Mouse (Mus musculus) cerebellum, adult 2 months (tissue): ENCODE results near the gene Znrf4. TPM values are rescaled to one million over a fixed set of nuclear protein-coding genes. Genes with fewer than 3 reads are reported as not detected.

ENCODE experiments used
- DNase-seq, 2 experiments: peaks; one replicate each; pipeline ENCODE4 v3.0.0; 2021
- H3K27ac ChIP-seq: fragments of 200-500 bp; 2 replicates; pipeline ENCODE4 v1.5.1; 2012; ENCODE audit warnings: low read length, control low read depth, inconsistent platforms; ENCODE audit not compliant: insufficient read depth
- H3K27me3 ChIP-seq: fragments of 200-500 bp; 2 replicates; pipeline ENCODE4 v1.6.1; 2012; ENCODE audit warnings: inconsistent platforms, mild to moderate bottlenecking, low read length, moderate library complexity; ENCODE audit not compliant: control insufficient read depth, insufficient read depth
- H3K4me1 ChIP-seq: fragments of 200-500 bp; 2 replicates; pipeline ENCODE4 v1.6.1; 2011; ENCODE audit warnings: low read length; ENCODE audit not compliant: control insufficient read depth, insufficient read depth
- H3K4me3 ChIP-seq: fragments of 200-500 bp; replicated peaks from 2 replicates; pipeline ENCODE3; 2011; ENCODE audit warnings: mild to moderate bottlenecking, low read depth, low read length, control low read depth; ENCODE audit not compliant: insufficient read depth
- CTCF ChIP-seq: fragments of 200-500 bp; IDR thresholded peaks from 2 replicates; pipeline ENCODE4 v1.5.1; 2011; ENCODE audit warnings: low read depth, mild to moderate bottlenecking, control low read depth, low read length, moderate library complexity, borderline replicate concordance; ENCODE audit not compliant: insufficient read depth
- POLR2A ChIP-seq: fragments of 200-500 bp; IDR thresholded peaks from 2 replicates; pipeline ENCODE4 v1.6.1; 2011; ENCODE audit warnings: low read length, control low read depth, borderline replicate concordance; ENCODE audit not compliant: insufficient read depth
- WGBS: fragments of 180-500 bp; shearing (Covaris S2); methylation state at CpG from one replicate; pipeline ENCODE4 v1.1.7; 2018; 5-methylcytosine and 5-hydroxymethylcytosine counted together
- polyA plus RNA-seq: library from polyadenylated mRNA; depleted of rRNA; stranded (reverse); fragments of >200 nt; gene quantifications from 2 replicates; pipeline ENCODE4 v1.2.3, GENCODE M21; 2012; rRNA removed

Znrf4 gene
- polyA plus RNA-seq, 1 experiment, result not detected

- TF ChIP-seq POLR2A (no peak), CTCF (no peak)
- DNase-seq, result no peak
- WGBS, result 9% methylated on average over 7 of the region's 7 CpGs
- H3K4me1 ChIP-seq, result peaks cover 59% of the 10 kb centered on the region
- no peak overlapping the region for H3K27ac ChIP-seq
- H3K27me3 ChIP-seq, result no peaks in the 10 kb centered on the region
- no peak overlapping the region for H3K4me3 ChIP-seq
Measured at GRCm38 (mm10) chr17:56467456-56467884, 44.8 kb downstream of the Znrf4 start.

- WGBS, result 61% methylated on average over 6 of the region's 6 CpGs
- H3K27me3 ChIP-seq, result no peaks in the 10 kb centered on the region
- H3K4me1 ChIP-seq, result peaks cover 59% of the 10 kb centered on the region
- no peak overlapping the region for H3K27ac ChIP-seq
- TF ChIP-seq POLR2A, result no peak
- TF ChIP-seq CTCF, result no peak
- H3K4me3 ChIP-seq, result no peak overlapping the region
- DNase-seq, result no peak
Measured at GRCm38 (mm10) chr17:56466747-56467146, 45.5 kb downstream of the Znrf4 start.

GRCm38 (mm10) chr17:56464817-56465216 is 47.4 kb downstream of the Znrf4 start:
- peak in 1 of 2 experiments; percentile 67 for DNase-seq
- no peaks in the 10 kb centered on the region for H3K27me3 ChIP-seq
- TF ChIP-seq POLR2A (no peak), CTCF (no peak)
- 10% methylated on average over 7 of the region's 7 CpGs for WGBS
- no peak overlapping the region for H3K4me3 ChIP-seq
- no peak overlapping the region for H3K27ac ChIP-seq
- peaks cover 46% of the 10 kb centered on the region for H3K4me1 ChIP-seq

- 92% methylated on average over 2 of the region's 2 CpGs for WGBS
- no peak overlapping the region for H3K4me3 ChIP-seq
- no peak overlapping the region for H3K27ac ChIP-seq
- TF ChIP-seq CTCF, result no peak
- TF ChIP-seq POLR2A, result no peak
- peaks cover 41% of the 10 kb centered on the region for H3K4me1 ChIP-seq
- DNase-seq, result no peak
- no peaks in the 10 kb centered on the region for H3K27me3 ChIP-seq
Measured at GRCm38 (mm10) chr17:56464345-56464744, 47.9 kb downstream of the Znrf4 start.

DNA sequence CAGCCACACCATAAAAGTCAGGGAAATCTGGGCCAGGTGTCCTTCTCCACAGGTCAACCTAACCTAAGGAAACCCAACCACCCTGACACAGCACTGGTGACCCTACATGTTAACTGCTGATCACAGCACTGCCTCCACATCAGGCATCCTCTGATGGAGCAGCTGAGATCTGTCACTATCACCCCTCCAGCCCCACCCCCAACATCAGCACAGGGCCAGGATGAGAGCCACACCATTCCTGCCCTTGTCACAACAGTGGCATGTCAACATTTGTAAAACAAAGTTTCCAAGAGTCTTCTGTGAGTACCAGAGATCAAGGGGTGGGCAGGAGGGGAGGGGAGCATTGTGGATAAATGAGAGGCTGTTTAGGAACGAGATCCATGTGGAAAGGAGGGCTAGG is 48.7 kb downstream of the Znrf4 start:
- WGBS, result 62% methylated on average over 1 of the region's 1 CpGs
- Histone ChIP-seq H3K27ac (no peak overlapping the region), H3K27me3 (no peaks in the 10 kb centered on the region), H3K4me1 (peaks cover 38% of the 10 kb centered on the region), H3K4me3 (no peak overlapping the region)
- no peak for TF ChIP-seq CTCF
- TF ChIP-seq POLR2A, result no peak
- no peak for DNase-seq

GRCm38 (mm10) chr17:56462835-56463455 is 49.3 kb downstream of the Znrf4 start:
- H3K27me3 ChIP-seq, result no peaks in the 10 kb centered on the region
- no peak for DNase-seq
- H3K4me1 ChIP-seq, result peaks cover 37% of the 10 kb centered on the region
- TF ChIP-seq POLR2A, result no peak
- no peak for TF ChIP-seq CTCF
- WGBS, result 6% methylated on average over 17 of the region's 17 CpGs
- H3K27ac ChIP-seq, result no peak overlapping the region
- H3K4me3 ChIP-seq, result peak overlapping the region; percentile 79

GRCm38 (mm10) chr17:56461771-56462743 is 50.2 kb downstream of the Znrf4 start:
- H3K4me1 ChIP-seq, result peaks cover 31% of the 10 kb centered on the region
- 1% methylated on average over 77 of the region's 77 CpGs for WGBS
- no peak for TF ChIP-seq POLR2A
- TF ChIP-seq CTCF, result no peak

More at GRCm38 (mm10) chr17:56461771-56462743, 50.2 kb downstream of the Znrf4 start:
- no peaks in the 10 kb centered on the region for H3K27me3 ChIP-seq
- H3K4me3 ChIP-seq, result peak overlapping the region; percentile 79
- DNase-seq, result peak; percentile 88 to 89
- no peak overlapping the region for H3K27ac ChIP-seq

Other genes starting within 250 kb of the Znrf4 start
- gene Ticam1, start 235.6 kb downstream of the Znrf4 start, polyA plus RNA-seq, result 4.5 and 4.7 TPM in 2 replicates
- 15.6 and 20.9 TPM in 2 replicates for gene Plin3, start 219.6 kb downstream of the Znrf4 start, polyA plus RNA-seq
- gene Arrdc5, start 212.1 kb downstream of the Znrf4 start, polyA plus RNA-seq, result not detected in 2 replicates
- gene Uhrf1, start 209.1 kb downstream of the Znrf4 start, polyA plus RNA-seq, result 0.65 and 0.71 TPM in 2 replicates
- gene Kdm4b, start 186.4 kb downstream of the Znrf4 start, polyA plus RNA-seq, result 45.8 and 50.9 TPM in 2 replicates
- 478 and 518 TPM in 2 replicates for gene Ptprs, start 35.9 kb downstream of the Znrf4 start, polyA plus RNA-seq
- gene Gm20219, start 42.0 kb upstream of the Znrf4 start, polyA plus RNA-seq, result 7.2 and 7.8 TPM in 2 replicates
- gene Safb2, start 72.2 kb upstream of the Znrf4 start, polyA plus RNA-seq, result 137 and 143 TPM in 2 replicates
- gene Safb, start 72.4 kb upstream of the Znrf4 start, polyA plus RNA-seq, result 139 and 141 TPM in 2 replicates
- gene 2410015M20Rik, start 97.3 kb upstream of the Znrf4 start, polyA plus RNA-seq, result 154 and 169 TPM in 2 replicates
- gene Rpl36, start 101.0 kb upstream of the Znrf4 start, polyA plus RNA-seq, result 1,004 and 1,008 TPM in 2 replicates
- gene Lonp1, start 114.5 kb upstream of the Znrf4 start, polyA plus RNA-seq, result 86.0 and 88.7 TPM in 2 replicates
- gene Catsperd, start 115.7 kb upstream of the Znrf4 start, polyA plus RNA-seq, result 1.2 and 1.4 TPM in 2 replicates
- gene Ranbp3, start 160.9 kb upstream of the Znrf4 start, polyA plus RNA-seq, result 122 and 125 TPM in 2 replicates
- gene Ndufa11, start 205.3 kb upstream of the Znrf4 start, polyA plus RNA-seq, result 518 and 557 TPM in 2 replicates
- 17.0 and 18.2 TPM in 2 replicates for gene Vmac, start 205.6 kb upstream of the Znrf4 start, polyA plus RNA-seq
- 7.2 and 9.3 TPM in 2 replicates for gene Nrtn, start 245.1 kb upstream of the Znrf4 start, polyA plus RNA-seq